Mouse (Mus musculus) granulocyte monocyte progenitor cell, adult 5-6 weeks (primary cell): ENCODE results near the gene Slco2a1. TPM values are rescaled to one million over a fixed set of nuclear protein-coding genes. Genes with fewer than 3 reads are reported as not detected.

Experiments
- total RNA-seq, 2 experiments: library from RNA; stranded (forward) in 1 of 2; stranded (reverse) in 1 of 2; fragments of 200-712, 200-1000 nt in 1 of 2; fragments of >200 nt in 1 of 2; fragmentation: Nextera tagmentation in 1 of 2; gene quantifications; 2 replicates each; pipeline ENCODE4 v1.2.3; 2014 to 2017

Slco2a1 gene
- total RNA-seq, 2 experiments from 2014 or later = not detected

Other genes starting within 250 kb of the Slco2a1 start
- gene Ryk, start 153.8 kb upstream of the Slco2a1 start, total RNA-seq (2014; fragmentation: Nextera tagmentation) = 2.9 and 4.4 TPM in 2 replicates
- gene Ryk, start 153.8 kb upstream of the Slco2a1 start, total RNA-seq (2017) = 0.10 and 0.95 TPM in 2 replicates
- 0.11 and 0.23 TPM in 2 replicates for gene Rab6b, start 123.1 kb downstream of the Slco2a1 start, total RNA-seq (2014; fragmentation: Nextera tagmentation)
- gene Rab6b, start 123.1 kb downstream of the Slco2a1 start, total RNA-seq (2017) = 0.15 and 0.17 TPM in 2 replicates
- gene Srprb, start 213.4 kb downstream of the Slco2a1 start, total RNA-seq (2014; fragmentation: Nextera tagmentation) = 34.0 and 34.8 TPM in 2 replicates
- 24.4 and 24.6 TPM in 2 replicates for gene Srprb, start 213.4 kb downstream of the Slco2a1 start, total RNA-seq (2017)
- gene Gm20425, start 241.6 kb downstream of the Slco2a1 start, total RNA-seq (2014; fragmentation: Nextera tagmentation) = 0.17 TPM in 1 of 2 replicates, not detected in the other
- gene Gm20425, start 241.6 kb downstream of the Slco2a1 start, total RNA-seq (2017) = 1.4 TPM in 1 of 2 replicates, not detected in the other
- 83.7 and 112 TPM in 2 replicates for gene Trf, start 241.7 kb downstream of the Slco2a1 start, total RNA-seq (2014; fragmentation: Nextera tagmentation)
- gene Trf, start 241.7 kb downstream of the Slco2a1 start, total RNA-seq (2017) = 98.7 and 115 TPM in 2 replicates